8 mouse cellular contexts compared by ENCODE assay signal in the genomic region with DNA sequence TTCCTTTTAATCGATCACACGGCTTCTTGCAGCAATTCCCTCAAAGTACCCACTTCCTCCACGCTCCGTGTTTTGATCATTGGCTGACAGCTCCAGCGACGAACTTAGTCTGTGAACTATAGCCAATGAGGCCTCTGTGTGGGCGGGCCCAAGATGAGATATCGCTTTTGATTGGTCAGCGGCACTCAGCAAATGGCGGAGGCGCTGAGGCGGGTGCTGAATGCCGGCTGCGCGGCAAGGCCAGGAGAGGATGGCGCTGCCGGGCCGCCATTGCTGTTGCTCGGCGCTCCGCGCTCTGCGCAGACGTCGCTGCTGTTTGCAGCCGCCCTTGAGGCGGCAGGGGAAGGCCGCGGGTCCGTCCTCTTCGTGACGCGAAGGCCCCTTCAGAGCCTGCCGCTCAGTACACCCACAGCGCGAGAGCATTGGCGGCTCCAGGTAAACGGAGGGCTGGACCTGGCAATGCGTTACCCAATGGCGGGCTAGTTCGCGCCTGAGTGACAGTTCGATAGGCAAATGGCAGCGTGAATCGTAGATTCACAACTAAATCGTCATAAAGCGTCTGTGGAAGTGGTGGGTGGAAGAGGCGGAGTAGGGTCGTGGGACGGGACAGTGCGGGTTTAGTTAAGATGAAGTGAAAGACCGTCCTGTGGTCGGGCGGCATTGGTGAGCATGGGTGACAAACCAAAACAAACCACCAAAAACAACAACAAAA. TPM values are rescaled to one million over a fixed set of nuclear protein-coding genes. Genes with fewer than 3 reads are reported as not detected.
DNase-seq lines count a peak whose midpoint lies in the region; ATAC-seq and TF ChIP-seq lines count a peak whose summit lies in the region.

A gene (plus strand): TSS at position 186 of the 712 bp plus-strand sequence.

- peaks cover 21% of the 10 kb centered on the region for H3K27me3 ChIP-seq in forebrain, embryonic 10.5 days (ENCODE audit: poor library complexity, severe bottlenecking)
- peaks cover 6% of the 10 kb centered on the region for H3K27me3 ChIP-seq in heart, embryonic 15.5 days
- no peaks in the 10 kb centered on the region for H3K27me3 ChIP-seq in liver, embryonic 14.5 days (ENCODE audit: control insufficient read depth, insufficient read depth, low read length)
- peaks cover 15% of the 10 kb centered on the region for H3K27me3 ChIP-seq in neural tube, embryonic 11.5 days (ENCODE audit: control insufficient read depth, insufficient read depth, low read length)
- no peaks in the 10 kb centered on the region for H3K27me3 ChIP-seq in stomach, postnatal 0 days (ENCODE audit: control insufficient read depth, insufficient read depth, low read length)

- peak; percentile 97 for ATAC-seq in heart, embryonic 15.5 days (replicated peaks; ENCODE audit: insufficient number of reproducible peaks, insufficient read depth, low FRiP score, low read depth)
- ATAC-seq in liver, embryonic 14.5 days (ENCODE audit: insufficient read depth), result peak; percentile 93
- peak; percentile 97 for ATAC-seq in neural tube, embryonic 11.5 days (ENCODE audit: insufficient read depth, low FRiP score, low TSS enrichment)
- ATAC-seq in stomach, postnatal 0 days (ENCODE audit: low FRiP score, low TSS enrichment), result peak; percentile 98

- TF ChIP-seq CTCF in liver, embryonic 14.5 days (IDR thresholded peaks at IDR 0.05; ENCODE audit: low read depth), result no peak
- TF ChIP-seq CTCF in stomach, postnatal 0 days (IDR thresholded peaks at IDR 0.05; ENCODE audit: low read depth), result no peak

- no peaks in the 10 kb centered on the region for H3K9me3 ChIP-seq in forebrain, embryonic 10.5 days
- H3K9me3 ChIP-seq in heart, embryonic 15.5 days (replicated peaks), result no peaks in the 10 kb centered on the region
- H3K9me3 ChIP-seq in liver, embryonic 14.5 days (ENCODE audit: control insufficient read depth, low read length), result no peaks in the 10 kb centered on the region
- no peaks in the 10 kb centered on the region for H3K9me3 ChIP-seq in neural tube, embryonic 11.5 days (ENCODE audit: control insufficient read depth, low read length)
- no peaks in the 10 kb centered on the region for H3K9me3 ChIP-seq in stomach, postnatal 0 days (ENCODE audit: control insufficient read depth, low read length)

- peaks cover 28% of the 10 kb centered on the region for H3K4me1 ChIP-seq in forebrain, embryonic 10.5 days
- H3K4me1 ChIP-seq in heart, embryonic 15.5 days (replicated peaks), result peaks cover 11% of the 10 kb centered on the region
- H3K4me1 ChIP-seq in liver, embryonic 14.5 days (replicated peaks; ENCODE audit: control insufficient read depth in 2 of 2, insufficient read depth in 2 of 2, low read length in 1 of 2), result peaks cover 8 to 16% of the 10 kb centered on the region in 2 experiments
- H3K4me1 ChIP-seq in neural tube, embryonic 11.5 days (ENCODE audit: control insufficient read depth, insufficient read depth, low read length), result peaks cover 5% of the 10 kb centered on the region; the same call in 1 of the 2 replicates
- no peaks in the 10 kb centered on the region for H3K4me1 ChIP-seq in stomach, postnatal 0 days (replicated peaks; ENCODE audit: control insufficient read depth, insufficient read depth)

- H3K4me2 ChIP-seq in heart, embryonic 15.5 days, result peak within 1 kb of the TSS; percentile 65
- H3K4me2 ChIP-seq in liver, embryonic 14.5 days (ENCODE audit: low read depth), result peak within 1 kb of the TSS; percentile 73
- peak within 1 kb of the TSS; percentile 60 for H3K4me2 ChIP-seq in neural tube, embryonic 11.5 days (ENCODE audit: low read depth)
- peak within 1 kb of the TSS; percentile 63 for H3K4me2 ChIP-seq in stomach, postnatal 0 days (replicated peaks; ENCODE audit: low read depth)

- H3K27ac ChIP-seq in forebrain, embryonic 10.5 days, result peak within 1 kb of the TSS; percentile 96
- peak within 1 kb of the TSS; percentile 96 for H3K27ac ChIP-seq in heart, embryonic 15.5 days
- peak within 1 kb of the TSS; percentile 69 for H3K27ac ChIP-seq in liver, embryonic 14.5 days
- H3K27ac ChIP-seq in neural tube, embryonic 11.5 days (ENCODE audit: low read depth, low read length), result peak within 1 kb of the TSS; percentile 91
- peak within 1 kb of the TSS; percentile 95 for H3K27ac ChIP-seq in stomach, postnatal 0 days (replicated peaks)

- peaks cover 9% of the 10 kb centered on the region; the same call in 1 of the 2 replicates for H3K36me3 ChIP-seq in forebrain, embryonic 10.5 days (replicated peaks)
- no peaks in the 10 kb centered on the region for H3K36me3 ChIP-seq in heart, embryonic 15.5 days
- H3K36me3 ChIP-seq in liver, embryonic 14.5 days (replicated peaks; ENCODE audit: control insufficient read depth, insufficient read depth, low read depth), result peaks cover 31% of the 10 kb centered on the region
- no peaks in the 10 kb centered on the region for H3K36me3 ChIP-seq in neural tube, embryonic 11.5 days (ENCODE audit: control insufficient read depth, insufficient read depth, low read length)
- no peaks in the 10 kb centered on the region for H3K36me3 ChIP-seq in stomach, postnatal 0 days (ENCODE audit: control insufficient read depth, insufficient read depth, low read length)

- peak within 1 kb of the TSS; percentile 89 for H3K9ac ChIP-seq in heart, embryonic 15.5 days
- peak within 1 kb of the TSS; percentile 75 for H3K9ac ChIP-seq in liver, embryonic 14.5 days (replicated peaks)
- peak within 1 kb of the TSS; percentile 81 for H3K9ac ChIP-seq in neural tube, embryonic 11.5 days (ENCODE audit: low read length)
- peak within 1 kb of the TSS; percentile 78 for H3K9ac ChIP-seq in stomach, postnatal 0 days (ENCODE audit: low read length)

- no peak for TF ChIP-seq EP300 in liver, embryonic 14.5 days (IDR thresholded peaks at IDR 0.05; ENCODE audit: low read depth)
- TF ChIP-seq EP300 in stomach, postnatal 0 days (optimal IDR thresholded peaks at IDR 0.05), result no peak

- H3K4me3 ChIP-seq in forebrain, embryonic 10.5 days, result peak within 1 kb of the TSS; percentile 75
- H3K4me3 ChIP-seq in heart, embryonic 15.5 days, result peak within 1 kb of the TSS; percentile 83
- H3K4me3 ChIP-seq in liver, embryonic 14.5 days (ENCODE audit: insufficient read depth in 1 of 2, low read depth in 2 of 2, low read length in 2 of 2), result peak within 1 kb of the TSS; percentile 74 to 81
- H3K4me3 ChIP-seq in neural tube, embryonic 11.5 days (ENCODE audit: low read depth, low read length), result peak within 1 kb of the TSS; percentile 64
- H3K4me3 ChIP-seq in stomach, postnatal 0 days (ENCODE audit: low read depth, low read length), result peak within 1 kb of the TSS; percentile 71

- WGBS in forebrain, embryonic 10.5 days, result under 1% methylated on average over 54 of the region's 54 CpGs
- WGBS in heart, embryonic 15.5 days, result under 1% methylated on average over 54 of the region's 54 CpGs
- under 1% methylated on average over 53 of the region's 54 CpGs for WGBS in liver, embryonic 14.5 days (ENCODE audit: insufficient replicate concordance)
- WGBS in neural tube, embryonic 11.5 days, result under 1% methylated on average over 54 of the region's 54 CpGs
- under 1% methylated on average over 52 of the region's 54 CpGs for WGBS in stomach, postnatal 0 days

- peak; percentile 94 to 98 for DNase-seq in CD8-positive naive resting alpha-beta T cell, adult 2 months (ENCODE audit: low read depth in 2 of 2, low spot score in 2 of 2)
- peak; percentile 99 for DNase-seq in c-Kit-positive CD71-negative TER-119-negative erythroid progenitor cells, embryonic 14.5 days (ENCODE audit: low read depth)
- DNase-seq in forebrain, embryonic 10.5 days (ENCODE audit: extremely low spot score, low spot score), result peak; percentile 97
- DNase-seq in kidney, postnatal 25 days, result peak; percentile 99
- DNase-seq in liver, embryonic 14.5 days (ENCODE audit: low read depth in 3 of 3, low spot score in 3 of 3), result peak; percentile 97 to 98 (median 97)
- peak; percentile 98 for DNase-seq in neural tube, embryonic 11.5 days (ENCODE audit: low spot score)
- DNase-seq in stomach, postnatal 0 days (ENCODE audit: low spot score), result peak; percentile 96

RNA-seq across cellular contexts. Expression of the gene that starts here (rescaled TPM):
- polyA plus RNA-seq in forebrain, embryonic 10.5 days (2016; fragmentation: Nextera tagmentation; extraction: Ambion mirVana), result 7.2 and 9.6 TPM in 2 replicates
- polyA plus RNA-seq in heart, embryonic 15.5 days (2015; fragmentation: Nextera tagmentation; extraction: Ambion mirVana), result 4.4 and 5.2 TPM in 2 replicates
- polyA plus RNA-seq in liver, embryonic 14.5 days (2012; rRNA removed), result 1.4 TPM in 2 replicates
- 3.5 and 3.6 TPM in 2 replicates for polyA plus RNA-seq in liver, embryonic 14.5 days (2014; fragmentation: Nextera tagmentation; extraction: Ambion mirVana)
- polyA plus RNA-seq in neural tube, embryonic 11.5 days (2014; fragmentation: Nextera tagmentation; extraction: Ambion mirVana), result 18.9 and 22.5 TPM in 2 replicates
- 4.2 and 5.4 TPM in 2 replicates for polyA plus RNA-seq in stomach, postnatal 0 days (2015; fragmentation: Nextera tagmentation; extraction: Ambion mirVana)

Comparison
In these comparisons a context has a peak if more than half of its experiments do, and no peak if none do; other contexts are left out.
1. Peak in every context shown above with its lines: DNase-seq, ATAC-seq, H3K4me3 ChIP-seq and H3K27ac ChIP-seq.